Mouse (Mus musculus): ENCODE measurements around the gene Manba. TPM values are rescaled to one million over a fixed set of nuclear protein-coding genes. Genes with fewer than 3 reads are reported as not detected.

Manba gene
- polyA plus RNA-seq, 1 experiment from 2014 or later: 6.1 TPM

- Histone ChIP-seq H3K4me3 (no peak overlapping the region), H3K9ac (no peak overlapping the region), H3K27ac (no peak overlapping the region), H3K4me2 (replicated peaks) (no peak overlapping the region), H3K4me1 (no peaks in the 10 kb centered on the region), H3K9me3 (replicated peaks) (no peaks in the 10 kb centered on the region), H3K36me3 (no peaks in the 10 kb centered on the region), H3K27me3 (no peaks in the 10 kb centered on the region)
- 61% methylated on average over 6 of the region's 6 CpGs for WGBS
- ATAC-seq (ENCODE audit: low FRiP score): no peak
Measured at GRCm38 (mm10) chr3:135555192-135555591, 69.8 kb downstream of the Manba start.

- ATAC-seq (ENCODE audit: low FRiP score): no peak
Measured at GRCm38 (mm10) chr3:135556052-135556587, 70.7 kb downstream of the Manba start.

GRCm38 (mm10) chr3:135556851-135557662 lies 71.6 kb downstream of the Manba start:
- Histone ChIP-seq H3K4me3 (no peak overlapping the region), H3K9me3 (replicated peaks) (no peaks in the 10 kb centered on the region), H3K27me3 (no peaks in the 10 kb centered on the region), H3K4me2 (replicated peaks) (no peak overlapping the region), H3K36me3 (no peaks in the 10 kb centered on the region), H3K27ac (no peak overlapping the region), H3K9ac (no peak overlapping the region), H3K4me1 (no peaks in the 10 kb centered on the region)
- ATAC-seq (ENCODE audit: low FRiP score): no peak
- 72% methylated on average over 12 of the region's 12 CpGs for WGBS

More at GRCm38 (mm10) chr3:135556052-135556587, 70.7 kb downstream of the Manba start:
- H3K27ac ChIP-seq: no peak overlapping the region
- no peak overlapping the region for H3K4me2 ChIP-seq (replicated peaks)
- no peaks in the 10 kb centered on the region for H3K27me3 ChIP-seq
- no peaks in the 10 kb centered on the region for H3K4me1 ChIP-seq
- no peaks in the 10 kb centered on the region for H3K9me3 ChIP-seq (replicated peaks)
- 83% methylated on average over 7 of the region's 7 CpGs for WGBS
- H3K9ac ChIP-seq: no peak overlapping the region
- no peaks in the 10 kb centered on the region for H3K36me3 ChIP-seq
- H3K4me3 ChIP-seq: no peak overlapping the region

- Histone ChIP-seq H3K4me1 (no peaks in the 10 kb centered on the region), H3K4me3 (no peak overlapping the region), H3K36me3 (no peaks in the 10 kb centered on the region), H3K9ac (no peak overlapping the region), H3K27ac (no peak overlapping the region), H3K27me3 (no peaks in the 10 kb centered on the region), H3K9me3 (replicated peaks) (no peaks in the 10 kb centered on the region), H3K4me2 (replicated peaks) (no peak overlapping the region)
- ATAC-seq (ENCODE audit: low FRiP score): no peak
- 84% methylated on average over 7 of the region's 7 CpGs for WGBS
Measured at GRCm38 (mm10) chr3:135562036-135562435, 76.6 kb downstream of the Manba start.

- no peak overlapping the region for H3K27ac ChIP-seq
- H3K27me3 ChIP-seq: no peaks in the 10 kb centered on the region
- no peak for ATAC-seq (ENCODE audit: low FRiP score)
- no peak overlapping the region for H3K4me2 ChIP-seq (replicated peaks)
- no peaks in the 10 kb centered on the region for H3K4me1 ChIP-seq
- no peaks in the 10 kb centered on the region for H3K36me3 ChIP-seq
- H3K4me3 ChIP-seq: no peak overlapping the region
- WGBS: 87% methylated on average over 17 of the region's 17 CpGs
- H3K9ac ChIP-seq: no peak overlapping the region
- H3K9me3 ChIP-seq (replicated peaks): no peaks in the 10 kb centered on the region
Measured at GRCm38 (mm10) chr3:135563163-135563689, 77.8 kb downstream of the Manba start.

GRCm38 (mm10) chr3:135564706-135565105 lies 79.3 kb downstream of the Manba start:
- H3K4me1 ChIP-seq: no peaks in the 10 kb centered on the region
- H3K9me3 ChIP-seq (replicated peaks): no peaks in the 10 kb centered on the region
- no peaks in the 10 kb centered on the region for H3K27me3 ChIP-seq
- H3K36me3 ChIP-seq: no peaks in the 10 kb centered on the region
- H3K27ac ChIP-seq: no peak overlapping the region
- no peak for ATAC-seq (ENCODE audit: low FRiP score)
- no peak overlapping the region for H3K4me3 ChIP-seq
- WGBS: 90% methylated on average over 9 of the region's 9 CpGs
- H3K9ac ChIP-seq: no peak overlapping the region
- H3K4me2 ChIP-seq (replicated peaks): no peak overlapping the region

- Histone ChIP-seq H3K4me1 (no peaks in the 10 kb centered on the region), H3K4me2 (replicated peaks) (no peak overlapping the region), H3K9me3 (replicated peaks) (no peaks in the 10 kb centered on the region), H3K4me3 (no peak overlapping the region), H3K27me3 (no peaks in the 10 kb centered on the region), H3K36me3 (no peaks in the 10 kb centered on the region), H3K27ac (no peak overlapping the region), H3K9ac (no peak overlapping the region)
- WGBS: 91% methylated on average over 4 of the region's 4 CpGs
- ATAC-seq (ENCODE audit: low FRiP score): no peak
Measured at GRCm38 (mm10) chr3:135565306-135565705, 79.9 kb downstream of the Manba start.

- no peaks in the 10 kb centered on the region for H3K27me3 ChIP-seq
- H3K27ac ChIP-seq: no peak overlapping the region
- H3K4me2 ChIP-seq (replicated peaks): no peak overlapping the region
- no peak overlapping the region for H3K4me3 ChIP-seq
- H3K36me3 ChIP-seq: no peaks in the 10 kb centered on the region
- H3K9ac ChIP-seq: no peak overlapping the region
- 77% methylated on average over 6 of the region's 6 CpGs for WGBS
- H3K9me3 ChIP-seq (replicated peaks): no peaks in the 10 kb centered on the region
- H3K4me1 ChIP-seq: no peaks in the 10 kb centered on the region
- ATAC-seq (ENCODE audit: low FRiP score): no peak
Measured at GRCm38 (mm10) chr3:135567888-135568287, 82.5 kb downstream of the Manba start.

GRCm38 (mm10) chr3:135568633-135569032 lies 83.2 kb downstream of the Manba start:
- ATAC-seq (ENCODE audit: low FRiP score): no peak
- Histone ChIP-seq H3K36me3 (no peaks in the 10 kb centered on the region), H3K4me3 (no peak overlapping the region), H3K27ac (no peak overlapping the region), H3K4me2 (replicated peaks) (no peak overlapping the region), H3K4me1 (no peaks in the 10 kb centered on the region), H3K9me3 (replicated peaks) (no peaks in the 10 kb centered on the region), H3K9ac (no peak overlapping the region), H3K27me3 (no peaks in the 10 kb centered on the region)
- WGBS: 74% methylated on average over 5 of the region's 5 CpGs

GRCm38 (mm10) chr3:135571540-135571939 lies 86.1 kb downstream of the Manba start:
- H3K4me3 ChIP-seq: no peak overlapping the region
- no peak overlapping the region for H3K27ac ChIP-seq
- no peaks in the 10 kb centered on the region for H3K36me3 ChIP-seq
- H3K4me1 ChIP-seq: 0 out of 2 replicates have a peak, but pooled peaks cover 2% of the 10 kb centered on the region
- no peaks in the 10 kb centered on the region for H3K9me3 ChIP-seq (replicated peaks)
- ATAC-seq (ENCODE audit: low FRiP score): no peak
- H3K4me2 ChIP-seq (replicated peaks): no peak overlapping the region; the same call in 1 of the 2 replicates
- H3K9ac ChIP-seq: 0 out of 2 replicates have a peak overlapping the region, but pooled peaks have one; percentile 2
- WGBS: 67% methylated on average over 13 of the region's 13 CpGs
- H3K27me3 ChIP-seq: no peaks in the 10 kb centered on the region

GRCm38 (mm10) chr3:135573051-135573450 lies 87.6 kb downstream of the Manba start:
- Histone ChIP-seq H3K27ac (no peak overlapping the region), H3K36me3 (no peaks in the 10 kb centered on the region), H3K4me1 (0 out of 2 replicates have a peak, but pooled peaks cover 2% of the 10 kb centered on the region), H3K9ac (no peak overlapping the region), H3K4me3 (no peak overlapping the region), H3K4me2 (replicated peaks) (no peak overlapping the region), H3K27me3 (no peaks in the 10 kb centered on the region), H3K9me3 (replicated peaks) (no peaks in the 10 kb centered on the region)
- WGBS: 59% methylated on average over 6 of the region's 6 CpGs
- no peak for ATAC-seq (ENCODE audit: low FRiP score)

GRCm38 (mm10) chr3:135575126-135575525 lies 89.7 kb downstream of the Manba start:
- H3K9ac ChIP-seq: no peak overlapping the region
- 93% methylated on average over 3 of the region's 3 CpGs for WGBS
- no peak overlapping the region for H3K4me3 ChIP-seq
- no peak overlapping the region for H3K4me2 ChIP-seq (replicated peaks)
- no peaks in the 10 kb centered on the region for H3K36me3 ChIP-seq
- no peak overlapping the region for H3K27ac ChIP-seq
- ATAC-seq (ENCODE audit: low FRiP score): no peak
- H3K9me3 ChIP-seq (replicated peaks): no peaks in the 10 kb centered on the region
- H3K27me3 ChIP-seq: no peaks in the 10 kb centered on the region
- peaks cover 5% of the 10 kb centered on the region; the same call in 1 of the 2 replicates for H3K4me1 ChIP-seq
